Mouse (Mus musculus): ENCODE data around the gene Nutf2. TPM values are rescaled to one million over a fixed set of nuclear protein-coding genes. Genes with fewer than 3 reads are reported as not detected.

Nutf2 gene
- 18.1 to 38.7 TPM (median 36.1 TPM) in 4 replicates for total RNA-seq (2023)

GRCm38 (mm10) chr8:105860143-105860981 is at the start of gene Nutf2:
Nutf2 (plus strand) TSS chr8:105860580.

GRCm38 (mm10) chr8:105826861-105827848 is 33.2 kb upstream of the Nutf2 start, which contains the start of the genes Ranbp10 and Tsnaxip1:
Ranbp10 (minus strand) TSS chr8:105827350.
Tsnaxip1 (plus strand) TSS chr8:105827731.

GRCm38 (mm10) chr8:105853178-105853577 is 7.2 kb upstream of the Nutf2 start, which contains the start of gene Cenpt:
Cenpt (minus strand) TSS chr8:105853278.

DNA sequence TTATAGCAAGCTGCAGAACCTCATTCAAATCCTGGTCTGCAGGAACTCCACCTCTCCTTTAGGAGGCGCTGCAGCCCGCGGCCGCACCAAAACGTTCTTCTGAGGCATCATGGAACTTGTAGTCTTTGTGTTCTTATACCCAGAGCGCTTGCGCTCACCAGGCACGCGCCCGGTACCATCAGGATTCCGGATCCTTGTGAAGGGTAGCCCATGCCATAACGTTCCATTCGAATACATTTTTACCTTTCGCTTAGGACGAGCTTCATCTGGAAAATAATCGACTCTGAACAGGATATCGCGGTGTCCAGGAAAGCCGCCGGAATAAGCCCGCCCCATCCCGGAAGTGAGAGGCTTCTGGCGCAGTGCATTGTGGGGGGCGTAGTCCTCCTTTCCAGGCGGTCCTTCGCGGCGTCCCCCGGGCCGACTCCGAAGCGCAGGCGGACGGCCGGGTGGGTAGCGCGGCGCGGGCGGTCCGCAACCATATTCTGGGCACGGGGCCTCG is 5.6 kb upstream of the Nutf2 start, which contains the start of gene Thap11:
Gene Thap11, plus strand, starts transcription at position 418 of the 502 bp plus-strand sequence.

DNA sequence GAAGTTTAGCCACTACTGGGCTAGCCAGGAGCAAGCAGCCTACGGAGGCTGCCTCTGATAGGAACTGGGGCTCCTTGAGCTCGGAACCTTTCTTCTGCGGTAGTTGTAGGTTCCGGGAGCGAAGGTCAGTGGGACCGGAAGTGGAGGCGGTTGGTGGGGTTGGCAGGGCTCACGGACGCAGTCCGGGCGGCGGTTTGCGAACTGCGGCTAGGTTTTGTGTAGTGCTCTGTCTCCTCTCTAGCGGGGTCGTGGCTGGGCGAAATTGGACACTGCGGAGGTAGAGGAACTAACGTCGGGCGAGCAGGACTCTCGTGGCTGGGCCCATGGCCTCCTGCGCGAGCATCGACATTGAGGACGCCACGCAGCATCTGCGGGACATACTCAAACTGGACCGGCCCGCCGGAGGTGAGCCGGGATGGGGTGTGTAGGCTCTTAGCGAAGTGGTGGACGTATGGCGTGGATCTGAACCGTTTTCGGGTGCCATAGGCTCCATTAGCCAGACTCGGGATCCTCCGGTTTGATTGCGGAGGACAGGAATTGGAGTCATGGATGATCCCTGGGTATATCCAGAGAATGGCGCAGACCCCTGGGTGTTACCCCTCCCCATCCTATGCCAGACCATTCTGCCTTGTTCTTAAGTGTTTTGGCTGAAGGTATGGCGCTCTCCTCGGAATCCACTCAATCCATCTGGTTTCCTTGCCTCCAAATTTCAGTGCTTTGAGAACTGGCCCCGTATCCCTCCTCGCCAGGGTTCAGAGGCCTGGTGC is 20.6 kb downstream of the Nutf2 start, which contains the start of gene Edc4:
Gene Edc4, plus strand, starts transcription at position 128 of the 767 bp plus-strand sequence.

DNA sequence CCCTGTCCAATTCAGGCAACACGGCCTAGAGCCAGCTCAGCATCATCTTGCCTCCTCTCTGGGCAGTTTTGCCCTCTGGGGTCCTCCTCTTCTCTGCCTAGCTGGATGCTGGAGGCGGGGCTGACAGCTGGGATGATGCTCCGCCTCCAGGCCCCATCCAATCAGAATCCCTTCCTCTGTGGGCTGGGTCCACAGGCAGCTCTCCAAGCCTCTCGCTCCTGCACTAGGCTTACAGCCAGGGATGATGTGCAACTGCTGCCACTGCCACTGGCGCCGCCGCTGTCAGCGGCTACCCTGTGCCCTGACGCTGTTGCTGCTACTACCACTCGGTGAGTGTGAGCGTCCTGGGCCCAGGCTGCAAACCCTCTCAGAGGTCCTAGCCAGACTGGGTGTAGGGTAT is 33.0 kb downstream of the Nutf2 start, which contains the start of gene Nrn1l:
Gene Nrn1l, plus strand, starts transcription at position 229 of the 400 bp plus-strand sequence.

DNA sequence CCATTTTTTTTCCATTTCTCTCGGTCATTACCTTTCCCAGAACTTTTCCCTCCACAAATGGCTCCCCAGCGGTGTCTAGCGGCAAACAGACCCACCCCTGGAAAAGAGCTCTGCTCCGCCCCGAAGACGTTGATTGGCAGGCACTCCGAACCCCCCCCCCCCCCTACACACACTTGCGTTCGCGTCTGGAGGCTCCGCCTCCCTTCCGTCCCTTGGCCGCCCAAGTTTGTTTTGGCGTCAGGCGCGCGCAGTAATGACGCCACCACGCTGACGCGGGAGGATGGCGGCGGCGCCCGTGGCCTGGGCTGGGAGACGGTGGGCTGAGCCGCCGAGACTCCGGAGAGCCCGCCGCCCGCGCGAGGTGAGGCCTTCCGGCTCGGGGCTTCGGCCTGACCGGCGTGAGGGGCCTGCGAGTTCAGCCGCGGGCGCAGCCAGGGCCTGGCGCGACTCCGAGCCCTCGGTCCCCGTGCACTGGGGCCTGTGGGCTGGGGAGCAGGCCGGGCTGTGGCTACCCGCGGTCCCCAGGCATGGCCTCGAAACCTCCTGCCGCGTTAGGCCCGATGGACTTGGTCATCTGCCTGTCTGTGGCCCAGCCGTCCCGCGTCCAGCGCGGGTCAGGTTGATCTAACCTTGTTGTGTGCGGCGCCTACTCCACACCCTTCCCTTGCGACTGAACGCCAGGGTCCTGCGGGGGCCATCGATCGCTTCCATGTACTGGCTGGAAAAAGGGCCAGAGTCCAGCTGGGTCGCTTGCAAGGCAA is 40.0 kb downstream of the Nutf2 start, which contains the start of gene Pskh1:
Gene Pskh1, plus strand, starts transcription at position 262 of the 761 bp plus-strand sequence.

Other genes with a start within 250 kb of the Nutf2 start
- 184 to 204 TPM (median 191 TPM) in 4 replicates for gene Ctcf, start 224.0 kb upstream of the Nutf2 start, total RNA-seq (2023)
- not detected in 4 replicates for gene Agrp, start 223.2 kb upstream of the Nutf2 start, total RNA-seq (2023)
- 141 to 151 TPM (median 147 TPM) in 4 replicates for gene Carmil2, start 174.3 kb upstream of the Nutf2 start, total RNA-seq (2023)
- gene Acd, start 159.5 kb upstream of the Nutf2 start, total RNA-seq (2023) = 96.4 to 110 TPM (median 104 TPM) in 4 replicates
- gene Pard6a, start 159.4 kb upstream of the Nutf2 start, total RNA-seq (2023) = 14.0 to 21.8 TPM (median 19.9 TPM) in 4 replicates
- not detected in 4 replicates for gene 4933405L10Rik, start 152.9 kb upstream of the Nutf2 start, total RNA-seq (2023)
- 2.0 to 3.9 TPM (median 3.7 TPM) in 4 replicates for gene Enkd1, start 152.4 kb upstream of the Nutf2 start, total RNA-seq (2023)
- 0.94 to 2.8 TPM (median 1.7 TPM) in 4 replicates for gene Gfod2, start 101.9 kb upstream of the Nutf2 start, total RNA-seq (2023)
- 34.7 to 39.4 TPM (median 37.0 TPM) in 4 replicates for gene Ranbp10, start 33.2 kb upstream of the Nutf2 start, total RNA-seq (2023)
- 0.75 to 0.91 TPM (median 0.83 TPM) in 4 replicates for gene Tsnaxip1, start 32.8 kb upstream of the Nutf2 start, total RNA-seq (2023)
- gene Cenpt, start 7.3 kb upstream of the Nutf2 start, total RNA-seq (2023) = 14.4 to 20.3 TPM (median 16.1 TPM) in 4 replicates
- gene Thap11, start 5.4 kb upstream of the Nutf2 start, total RNA-seq (2023) = 12.8 to 17.1 TPM (median 14.2 TPM) in 4 replicates
- gene Edc4, start 20.3 kb downstream of the Nutf2 start, total RNA-seq (2023) = 80.5 to 84.4 TPM (median 81.9 TPM) in 4 replicates
- 1.1 to 3.8 TPM (median 1.4 TPM) in 4 replicates for gene Nrn1l, start 33.0 kb downstream of the Nutf2 start, total RNA-seq (2023)
- 23.0 to 24.7 TPM (median 23.5 TPM) in 4 replicates for gene Pskh1, start 39.9 kb downstream of the Nutf2 start, total RNA-seq (2023)
- 1.5 to 3.5 TPM (median 1.8 TPM) in 4 replicates for gene Ctrl, start 73.3 kb downstream of the Nutf2 start, total RNA-seq (2023)
- 122 to 142 TPM (median 126 TPM) in 4 replicates for gene Psmb10, start 77.9 kb downstream of the Nutf2 start, total RNA-seq (2023)
- gene Lcat, start 82.8 kb downstream of the Nutf2 start, total RNA-seq (2023) = 0.97 TPM in 1 of 4 replicates, not detected in the others
- 13.1 to 17.6 TPM (median 13.2 TPM) in 4 replicates for gene Slc12a4, start 105.5 kb downstream of the Nutf2 start, total RNA-seq (2023)
- gene Dpep3, start 118.8 kb downstream of the Nutf2 start, total RNA-seq (2023) = not detected in 4 replicates
- 29.7 to 43.8 TPM (median 34.7 TPM) in 4 replicates for gene Dus2, start 130.8 kb downstream of the Nutf2 start, total RNA-seq (2023)
- not detected in 4 replicates for gene Dpep2nb, start 145.4 kb downstream of the Nutf2 start, total RNA-seq (2023)
- gene Ddx28, start 151.3 kb downstream of the Nutf2 start, total RNA-seq (2023) = 5.9 to 8.6 TPM (median 6.8 TPM) in 4 replicates
- 179 to 192 TPM (median 188 TPM) in 4 replicates for gene Nfatc3, start 198.3 kb downstream of the Nutf2 start, total RNA-seq (2023)